Mouse (Mus musculus): ENCODE measurements around the gene Hamp.
"Not testable (repeated sequence)": the region's sequence is repeated elsewhere in the genome, so short reads cannot be mapped to it uniquely, and the experiment has no call there.

Gene Hamp

DNA sequence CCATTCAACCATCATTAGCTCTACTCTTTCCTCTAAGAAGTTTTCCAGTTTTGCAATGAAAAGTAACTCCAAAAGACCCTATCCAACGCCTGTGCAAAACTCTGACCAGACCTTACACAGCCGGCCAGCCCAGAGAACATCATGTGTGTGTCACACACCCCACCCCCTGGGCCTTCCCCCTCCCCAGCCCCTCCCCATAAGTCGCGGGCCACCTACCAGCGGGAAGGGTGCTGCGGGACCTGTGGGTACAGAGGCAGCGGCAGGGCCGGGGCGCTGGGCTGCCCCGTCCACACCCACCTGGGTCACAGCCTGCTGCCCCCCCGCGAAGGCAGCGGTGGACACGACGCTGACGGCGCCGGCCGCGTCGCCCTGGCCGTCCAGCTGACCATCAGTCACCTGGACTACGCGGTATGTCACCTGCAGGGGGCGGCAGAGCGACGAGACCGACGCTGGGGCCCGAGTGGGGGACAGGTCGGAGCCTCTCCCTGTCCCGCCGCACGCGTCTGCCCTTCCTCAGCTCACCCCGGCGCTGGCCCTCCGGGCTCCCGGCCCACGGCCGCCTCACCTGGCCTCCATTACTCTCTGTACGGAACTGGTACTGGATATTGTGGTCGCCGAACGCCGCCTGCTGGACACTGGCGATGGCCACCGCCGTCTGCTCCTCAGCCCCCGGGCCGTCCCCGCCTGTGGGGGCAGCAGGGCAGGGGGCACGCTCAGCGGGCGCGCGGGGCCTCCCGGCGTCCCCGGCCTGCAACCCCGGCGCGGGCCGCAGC, 11.9 kb upstream of the Hamp start:
- peak; percentile 80 for DNase-seq

DNA sequence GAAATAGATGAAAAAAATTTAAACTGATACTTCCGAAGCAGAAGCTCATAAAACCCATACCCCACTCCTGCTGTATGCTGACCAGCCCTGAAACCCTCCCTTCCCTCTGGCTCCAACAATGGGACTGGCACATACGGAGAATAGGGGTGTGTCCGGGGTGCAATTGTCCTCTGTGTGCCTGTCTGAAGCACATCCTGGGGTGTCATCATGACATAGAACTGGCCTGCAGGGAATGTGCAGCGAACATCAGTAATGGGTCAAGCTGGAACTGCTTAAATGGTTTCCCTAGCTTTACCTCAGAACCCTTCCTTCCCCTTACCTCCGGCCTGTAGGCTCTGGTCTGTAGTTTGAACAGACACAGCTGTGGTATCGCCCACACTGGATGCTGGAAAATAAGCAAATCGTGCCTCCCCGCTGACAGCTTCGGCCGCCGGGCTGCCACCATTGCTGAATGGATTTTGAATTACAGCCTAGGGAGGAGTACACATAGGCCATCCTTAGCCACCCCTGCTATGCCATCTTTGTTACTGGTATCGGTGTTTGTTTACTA, 11.2 kb upstream of the Hamp start:
- peak; percentile 21 for DNase-seq

DNA sequence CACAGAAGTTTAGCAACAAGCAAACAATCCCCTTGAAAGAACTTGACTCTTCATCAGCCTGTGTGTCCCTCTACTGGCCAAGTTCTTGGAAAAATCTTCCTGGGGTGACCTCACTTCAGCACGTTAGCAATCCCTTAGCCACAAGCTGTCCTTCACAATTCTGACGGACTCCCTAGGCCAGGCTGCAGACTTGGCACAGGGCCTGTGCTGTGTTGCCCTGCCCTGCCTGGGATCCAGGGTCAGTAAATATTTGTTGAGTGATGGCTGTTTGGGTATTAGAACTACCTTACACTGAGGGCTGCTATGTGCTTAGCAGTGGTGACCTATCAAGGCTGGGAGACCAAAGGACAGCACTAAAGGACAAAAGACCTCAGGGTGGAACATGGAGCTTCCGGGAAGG, 10.2 kb upstream of the Hamp start:
- DNase-seq: no peak

DNA sequence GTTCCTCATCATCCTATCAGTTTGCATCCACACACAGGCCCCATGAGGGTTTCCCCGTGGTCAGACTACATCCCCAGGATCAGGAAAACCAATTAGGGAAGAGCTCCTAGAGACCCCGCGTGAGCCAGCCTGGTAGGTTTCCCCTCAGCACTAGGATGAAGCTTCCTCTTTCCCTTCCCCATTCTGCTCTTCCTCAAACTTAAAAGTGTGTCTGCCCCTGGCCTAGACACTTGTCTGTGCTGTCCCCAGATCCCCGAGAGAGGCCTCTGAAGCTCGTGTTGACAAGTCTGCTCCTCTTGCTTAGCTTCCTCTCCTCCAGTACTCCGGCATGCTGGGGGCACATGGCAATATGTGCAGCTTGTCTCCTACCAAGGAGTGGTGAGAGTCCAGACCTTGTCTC, 9.6 kb upstream of the Hamp start:
- DNase-seq: peak; percentile 75

DNA sequence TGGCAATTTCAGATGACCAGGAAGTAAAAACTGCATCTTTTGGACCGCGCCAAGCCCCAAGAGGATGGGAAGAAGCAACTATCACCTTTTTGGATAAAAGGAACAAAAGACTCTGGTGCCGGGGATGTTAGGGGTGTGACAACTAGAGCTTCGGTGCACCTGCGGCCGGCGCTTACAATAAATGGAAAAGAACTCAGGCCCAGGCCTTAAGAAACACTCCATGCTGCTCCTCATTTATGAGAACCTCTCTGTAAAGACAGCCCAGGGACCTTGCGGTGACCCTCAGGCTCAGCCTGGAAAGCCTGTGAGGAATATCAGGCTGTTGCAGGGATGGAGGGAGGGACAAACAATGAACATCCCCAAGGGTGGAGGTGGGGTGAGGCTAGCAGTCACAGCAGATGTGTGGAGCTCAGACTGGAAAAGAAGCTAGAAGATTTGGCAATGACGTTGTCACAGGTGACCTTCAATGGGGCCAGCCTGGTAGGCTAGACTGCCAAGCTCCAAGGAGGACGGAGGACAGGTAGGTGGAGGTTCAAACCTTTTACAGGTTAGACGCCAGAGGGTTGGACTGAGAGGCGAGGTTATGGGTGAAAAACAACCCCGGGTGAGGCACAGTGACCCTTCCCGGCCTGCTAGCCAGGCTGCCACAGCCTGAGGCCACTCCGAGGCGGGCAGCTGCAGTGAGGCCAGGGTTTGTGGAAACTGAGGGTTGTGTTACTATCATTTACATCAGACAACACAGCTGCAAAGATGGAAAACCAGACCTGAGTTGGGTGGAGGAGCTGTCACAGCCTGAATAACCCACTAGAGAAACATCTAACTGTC, 8.8 kb upstream of the Hamp start:
- DNase-seq: no peak

DNA sequence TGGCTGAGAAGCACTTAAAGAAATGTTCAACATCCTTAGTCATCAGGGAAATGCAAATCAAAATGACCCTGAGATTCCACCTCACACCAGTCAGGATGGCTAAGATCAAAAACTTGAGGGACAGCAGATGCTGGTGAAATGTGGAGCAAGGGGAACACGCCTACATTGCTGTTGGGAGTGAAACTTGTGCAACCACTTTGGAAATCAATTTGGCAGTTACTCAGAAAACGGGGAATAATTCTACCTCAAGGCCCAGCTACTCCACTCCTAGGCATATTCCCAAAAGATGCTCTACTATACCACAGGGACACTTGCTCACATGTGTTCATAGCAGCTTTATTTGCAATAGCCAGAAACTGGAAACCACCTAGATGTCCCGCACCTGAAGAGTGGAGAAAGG, 6.1 kb upstream of the Hamp start:
- not testable (repeated sequence) for DNase-seq

DNA sequence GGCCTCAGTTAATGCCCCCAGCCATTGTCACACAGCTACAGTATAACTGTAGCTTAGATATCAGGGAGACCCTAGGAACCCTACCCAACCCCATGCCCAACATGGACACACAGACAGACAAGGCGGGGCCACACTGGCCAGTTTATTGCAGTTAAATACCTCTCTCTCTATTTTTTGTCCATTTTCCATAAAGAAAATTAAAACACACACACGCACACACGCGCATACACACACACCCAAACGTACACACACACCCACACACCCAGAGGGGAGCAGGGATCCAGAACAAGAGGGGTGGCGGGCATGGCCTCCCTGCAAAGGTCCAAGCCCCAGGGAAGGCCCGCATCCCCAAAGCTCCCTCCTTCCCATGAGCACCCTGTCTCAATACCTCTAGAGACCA, 2.0 kb upstream of the Hamp start:
- DNase-seq: no peak

DNA sequence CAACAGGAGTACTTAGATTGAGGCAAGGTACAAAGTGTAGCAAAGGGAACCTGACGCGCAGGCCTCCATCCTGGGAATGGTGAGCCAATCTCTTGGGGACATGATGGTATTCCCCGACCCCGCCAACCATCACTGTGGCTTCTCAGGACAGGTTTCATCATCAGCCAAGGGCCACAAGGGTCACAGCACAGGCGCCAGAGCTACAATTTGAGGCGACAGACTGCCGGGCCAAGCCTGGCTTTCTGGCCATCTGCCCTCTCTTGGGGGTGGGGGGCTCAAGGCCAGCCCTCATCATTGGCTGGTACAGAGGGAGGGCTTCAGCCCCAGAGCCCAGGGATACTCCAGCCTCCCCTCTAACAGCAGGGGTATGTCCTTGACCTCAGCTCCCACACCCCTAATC, 1.6 kb upstream of the Hamp start:
- not testable (repeated sequence) for DNase-seq

DNA sequence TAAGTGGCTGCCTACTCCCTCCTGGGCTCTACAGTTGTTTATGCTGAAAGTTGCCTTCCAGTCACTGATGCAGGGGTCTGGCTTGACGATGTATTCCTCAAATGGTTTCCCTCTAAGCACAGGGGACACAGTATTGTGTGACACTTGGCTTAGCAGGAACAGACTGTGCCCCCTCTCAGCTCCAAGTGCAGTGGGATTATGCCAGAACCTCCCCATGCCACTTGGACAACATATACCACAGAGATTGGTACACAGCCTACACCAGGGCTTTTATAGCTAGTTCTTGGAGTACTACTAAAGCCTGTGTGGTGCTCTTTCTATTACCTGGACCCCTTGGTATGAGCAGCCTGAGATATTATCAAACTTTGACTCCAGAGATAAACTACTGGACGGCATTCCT, 874 bp upstream of the Hamp start:
- not testable (repeated sequence) for DNase-seq

DNA sequence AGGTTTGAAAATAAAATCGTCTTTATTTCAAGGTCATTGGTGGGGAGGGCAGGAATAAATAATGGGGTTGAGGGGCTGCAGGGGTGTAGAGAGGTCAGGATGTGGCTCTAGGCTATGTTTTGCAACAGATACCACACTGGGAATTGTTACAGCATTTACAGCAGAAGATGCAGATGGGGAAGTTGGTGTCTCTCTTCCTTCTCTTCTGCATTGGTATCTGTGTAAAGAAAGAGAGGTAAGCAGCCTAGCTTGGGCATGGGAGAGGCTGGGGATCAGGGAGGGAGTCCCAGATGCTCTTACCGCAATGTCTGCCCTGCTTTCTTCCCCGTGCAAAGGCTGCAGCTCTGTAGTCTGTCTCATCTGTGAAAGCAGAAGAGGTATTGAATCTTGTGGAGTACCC, 1.5 kb downstream of the Hamp start:
- not testable (repeated sequence) for DNase-seq

DNA sequence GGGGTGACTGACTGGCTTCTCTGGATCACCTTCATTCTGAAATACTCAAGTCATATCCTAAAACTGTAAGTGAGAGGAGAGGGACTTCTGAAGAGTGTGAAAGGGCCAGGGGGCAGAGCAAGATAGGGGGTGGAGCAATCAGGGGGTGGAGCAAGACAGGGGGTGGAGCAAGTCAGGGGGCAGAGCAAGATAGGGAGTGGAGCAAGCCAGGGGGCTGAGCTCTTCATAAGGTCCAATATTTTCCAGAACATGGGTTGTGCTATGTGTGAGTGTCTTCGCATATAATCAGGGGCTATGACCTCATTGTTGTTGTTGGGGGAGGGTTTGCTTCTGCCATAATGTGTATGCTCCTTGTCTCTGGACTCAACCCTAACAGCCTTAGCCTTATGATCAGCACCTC, 3.8 kb downstream of the Hamp start:
- DNase-seq: not testable (repeated sequence)

DNA sequence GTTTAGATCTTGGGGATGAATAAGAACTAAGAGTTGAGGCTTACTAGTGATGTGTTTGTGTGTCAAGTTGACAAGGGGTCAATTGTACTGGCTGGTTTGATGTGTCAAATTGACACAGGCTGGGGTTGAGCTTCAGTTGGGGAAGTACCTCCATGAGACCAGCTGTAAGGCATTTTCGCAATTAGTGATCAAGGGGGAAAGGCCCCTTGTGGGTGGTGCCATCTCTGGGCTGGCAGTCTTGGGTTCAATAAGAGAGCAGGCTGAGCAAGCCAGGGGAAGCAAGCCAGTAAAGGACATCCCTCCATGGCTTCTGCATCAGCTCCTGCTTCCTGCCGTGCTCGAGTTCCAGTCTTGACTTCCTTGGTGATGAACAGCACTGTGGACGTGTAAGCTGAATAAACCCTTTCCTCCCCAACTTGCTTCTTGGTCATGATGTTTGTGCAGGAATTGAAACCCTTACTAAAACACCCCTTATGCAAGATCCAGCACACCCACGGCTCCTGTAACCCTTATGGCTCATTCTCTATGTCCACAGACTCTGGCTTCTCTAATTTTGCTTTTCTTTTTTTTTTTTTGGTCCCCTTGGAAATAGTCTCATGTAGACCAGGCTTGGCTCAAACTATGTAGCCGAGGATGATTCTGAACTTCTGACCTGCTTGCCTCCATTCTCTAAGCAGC, 8.3 kb downstream of the Hamp start:
- DNase-seq: not testable (repeated sequence)

DNA sequence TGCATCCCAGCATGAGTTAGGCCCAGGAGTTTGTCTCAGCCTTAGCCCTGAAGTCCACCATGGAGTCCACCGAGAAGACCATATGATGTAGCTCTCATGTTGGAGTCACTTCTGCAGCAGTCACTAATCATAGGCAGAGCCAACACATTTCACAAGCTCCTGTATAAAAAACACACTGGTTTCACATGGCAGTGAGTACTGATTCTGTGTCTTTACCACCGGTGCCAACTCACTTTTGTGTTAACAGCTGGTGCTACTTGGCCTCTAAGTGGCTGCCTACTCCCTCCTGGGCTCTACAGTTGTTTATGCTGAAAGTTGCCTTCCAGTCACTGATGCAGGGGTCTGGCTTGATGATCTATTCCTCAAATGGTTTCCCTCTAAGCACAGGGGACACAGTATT, 19.3 kb downstream of the Hamp start, which contains the start of gene Hamp2:
Gene Hamp2, minus strand, starts transcription at position 101 of the 400 bp plus-strand sequence.
- not testable (repeated sequence) for DNase-seq

DNA sequence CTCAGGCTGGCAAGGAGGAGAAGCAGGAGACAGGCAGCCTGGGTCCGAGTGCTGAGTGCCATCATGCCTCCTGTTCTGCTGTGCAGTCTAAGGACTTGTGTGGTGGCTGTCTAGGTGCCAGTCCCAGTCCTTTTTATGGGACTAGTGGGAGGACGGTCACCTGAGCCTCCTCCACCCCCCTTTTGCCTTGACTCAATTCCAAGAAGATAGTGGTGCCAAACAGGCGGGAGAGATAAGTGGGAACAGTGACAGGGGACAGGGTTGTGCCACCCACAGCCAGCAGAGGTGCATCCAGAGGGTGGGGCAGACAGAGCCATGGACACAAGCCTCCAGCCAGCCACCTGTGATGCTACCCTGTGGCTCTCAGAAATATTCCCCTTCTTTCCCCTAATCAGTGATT, 19.8 kb downstream of the Hamp start:
- DNase-seq: no peak

DNA sequence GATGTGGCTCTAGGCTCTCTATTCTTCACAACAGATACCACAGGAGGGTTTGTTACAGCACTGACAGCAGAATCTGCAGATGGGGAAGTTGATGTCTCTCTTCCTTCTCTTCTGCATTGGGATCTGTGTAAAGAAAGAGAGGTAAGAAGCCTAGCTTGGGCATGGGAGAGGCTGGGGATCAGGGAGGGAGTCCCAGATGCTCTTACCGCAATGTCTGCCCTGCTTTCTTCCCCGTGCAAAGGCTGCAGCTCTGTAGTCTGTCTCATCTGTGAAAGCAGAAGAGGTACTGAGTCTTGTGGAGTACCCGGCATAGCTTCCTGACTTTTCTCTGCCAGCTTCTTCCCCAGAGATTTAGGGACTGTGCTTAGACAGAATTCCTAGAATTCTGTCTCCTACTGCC, 21.3 kb downstream of the Hamp start:
- not testable (repeated sequence) for DNase-seq

DNA sequence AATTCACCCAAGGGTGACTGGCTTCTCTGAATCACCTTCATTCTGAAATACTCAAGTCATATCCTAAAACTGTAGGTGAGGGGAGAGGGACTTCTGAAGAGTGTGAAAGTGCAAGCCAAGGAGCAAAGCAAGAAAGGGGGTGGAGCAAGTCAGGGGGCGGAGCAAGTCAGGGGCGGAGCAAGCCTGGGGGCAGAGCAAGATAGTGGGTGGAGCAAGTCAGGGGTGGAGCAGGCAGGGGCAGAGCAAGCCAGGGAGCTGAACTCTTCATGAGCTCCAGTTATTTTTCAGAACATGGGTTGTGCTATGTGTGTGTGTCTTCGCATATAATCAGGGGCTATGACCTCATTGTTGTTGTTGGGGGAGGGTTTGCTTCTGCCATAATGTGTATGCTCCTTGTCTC, 23.6 kb downstream of the Hamp start:
- no peak for DNase-seq

DNA sequence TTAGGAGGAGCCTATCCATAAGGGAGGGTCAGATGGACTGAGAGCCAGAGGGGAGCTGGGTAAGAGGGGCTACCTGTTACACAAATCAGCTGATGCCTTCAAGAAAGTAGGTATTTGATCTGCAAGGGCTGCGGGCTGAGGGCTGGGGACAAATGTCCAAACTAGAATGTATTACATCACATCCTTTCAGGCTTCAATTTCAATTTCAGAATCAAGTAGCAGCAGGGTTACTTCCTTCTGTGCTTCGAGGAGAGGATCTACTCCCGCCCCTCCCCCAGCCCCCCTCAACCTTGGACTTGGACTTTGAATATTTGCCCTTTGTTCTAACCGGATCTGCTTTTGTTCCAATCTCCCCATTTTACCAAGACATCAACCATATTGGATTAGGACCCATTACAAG, 26.6 kb downstream of the Hamp start:
- DNase-seq: no peak

DNA sequence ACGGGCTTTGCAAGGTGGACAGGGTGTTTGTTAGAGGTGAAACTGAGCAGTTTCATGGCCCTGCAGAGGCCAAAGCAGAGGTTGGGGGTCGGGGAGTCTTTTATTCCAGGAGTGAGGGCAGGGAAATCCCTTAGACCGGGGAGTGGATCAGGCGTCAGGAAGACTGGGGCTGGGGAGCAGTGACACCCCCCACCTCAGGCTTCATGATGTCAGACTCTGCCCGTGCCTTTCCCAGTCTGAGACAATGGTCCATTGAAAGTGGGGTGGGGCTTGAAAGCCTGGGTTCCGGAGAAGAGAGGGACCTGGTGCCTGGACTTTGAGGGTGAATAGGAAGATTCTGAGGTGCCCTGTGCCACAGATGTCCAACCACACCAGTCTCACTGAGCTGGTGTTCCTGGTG, 27.1 kb downstream of the Hamp start:
- DNase-seq: peak; percentile 69

DNA sequence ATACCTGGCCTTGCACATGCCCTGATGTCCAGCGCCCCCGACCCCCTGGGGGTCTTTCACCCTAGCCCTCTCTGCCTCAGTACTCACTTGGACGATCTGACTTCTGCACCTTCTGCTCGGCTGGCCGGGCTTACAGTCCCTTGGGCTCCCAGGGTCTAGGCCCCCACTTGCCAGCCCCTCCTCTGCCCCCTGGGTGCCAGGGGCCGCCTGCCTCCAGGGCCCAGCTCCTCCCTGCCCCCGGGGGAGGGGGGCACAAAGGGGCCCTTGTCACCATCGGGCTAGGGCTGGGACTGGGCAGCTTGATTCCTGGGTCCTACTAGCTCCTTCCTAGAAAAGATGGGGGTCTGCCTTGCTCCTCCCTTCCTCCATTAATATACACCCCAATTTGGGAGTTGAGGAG, 29.1 kb downstream of the Hamp start, which contains the start of gene Mag:
Gene Mag, minus strand, starts transcription at position 142 of the 400 bp plus-strand sequence.
- DNase-seq: peak; percentile 80

DNA sequence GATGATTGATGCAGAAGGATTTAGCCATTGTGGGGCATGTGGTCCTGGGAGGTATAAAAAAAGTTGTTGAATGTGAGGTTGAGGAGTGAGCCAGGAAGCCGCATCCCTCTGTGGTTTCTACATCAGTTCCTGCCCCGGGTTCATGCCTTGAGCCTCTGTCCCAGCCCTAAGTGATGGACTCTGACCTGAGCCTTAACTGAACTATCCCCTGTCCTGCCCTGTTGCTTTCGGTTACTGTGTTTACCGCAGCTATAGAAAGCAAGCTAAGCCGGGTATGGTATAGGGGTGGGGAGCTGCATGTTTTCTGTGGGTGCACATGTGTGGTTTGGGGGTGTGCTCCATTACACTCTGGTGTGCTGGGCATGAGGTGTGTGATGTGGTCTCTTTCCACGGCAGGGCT, 34.1 kb downstream of the Hamp start:
- no peak for DNase-seq

DNA sequence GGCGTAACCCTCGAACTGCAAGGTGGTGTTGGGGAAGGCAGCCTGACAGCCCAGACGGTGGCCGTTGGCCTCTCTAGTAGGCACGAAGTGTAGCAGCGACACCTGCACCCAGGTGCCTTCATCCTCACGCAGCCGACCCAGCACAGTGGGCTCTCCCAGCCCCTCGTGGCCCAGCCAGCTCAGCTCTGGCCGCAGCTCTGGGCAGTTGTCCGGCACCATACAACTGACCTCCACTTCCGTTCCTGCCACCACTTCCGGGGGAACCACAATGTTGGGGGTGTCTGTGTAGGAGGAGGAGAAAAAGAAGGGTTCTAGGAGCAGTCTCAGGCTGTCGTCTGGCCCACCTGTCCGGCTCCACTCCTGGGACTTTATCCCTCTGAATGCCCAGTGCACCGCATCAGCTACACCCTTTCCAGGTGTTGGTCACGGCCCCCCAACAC, 34.8 kb downstream of the Hamp start:
- DNase-seq: no peak

DNA sequence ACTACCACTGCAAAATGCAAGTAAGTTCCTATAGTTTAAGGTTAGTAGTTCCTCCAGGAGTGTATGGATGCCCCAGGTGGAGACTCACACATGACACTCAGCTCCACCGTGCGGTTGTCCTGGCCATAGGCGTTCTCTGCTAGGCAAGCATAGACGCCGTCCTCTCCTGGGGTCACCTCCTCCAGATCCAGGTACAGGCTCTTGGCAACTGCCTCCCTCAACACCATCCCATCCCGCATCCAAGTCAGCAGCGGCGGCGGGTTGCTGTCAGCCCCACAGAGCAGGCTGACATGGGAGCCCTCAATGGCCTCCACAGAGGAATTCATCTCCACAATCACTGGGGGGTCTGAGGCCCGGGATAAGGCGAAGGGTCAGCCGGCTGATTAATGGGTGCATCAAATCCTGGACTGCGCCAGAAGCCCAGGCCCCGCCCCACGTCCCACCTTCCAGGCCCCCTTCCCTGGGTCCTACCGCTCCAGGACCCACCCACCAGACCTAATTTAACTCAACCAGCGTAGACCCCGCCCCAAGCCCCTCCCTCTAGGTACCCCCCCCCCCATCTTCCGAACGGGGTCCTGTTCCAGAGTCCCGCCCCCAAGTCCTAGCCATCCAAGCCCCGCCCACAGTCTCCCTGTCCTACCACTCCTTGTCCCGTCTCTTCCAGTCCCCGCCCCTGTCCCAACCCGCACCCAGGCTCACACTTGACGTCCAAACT, 35.4 kb downstream of the Hamp start:
- no peak for DNase-seq
